Mouse (Mus musculus): ENCODE measurements around the gene Mgll.

Gene Mgll

DNA sequence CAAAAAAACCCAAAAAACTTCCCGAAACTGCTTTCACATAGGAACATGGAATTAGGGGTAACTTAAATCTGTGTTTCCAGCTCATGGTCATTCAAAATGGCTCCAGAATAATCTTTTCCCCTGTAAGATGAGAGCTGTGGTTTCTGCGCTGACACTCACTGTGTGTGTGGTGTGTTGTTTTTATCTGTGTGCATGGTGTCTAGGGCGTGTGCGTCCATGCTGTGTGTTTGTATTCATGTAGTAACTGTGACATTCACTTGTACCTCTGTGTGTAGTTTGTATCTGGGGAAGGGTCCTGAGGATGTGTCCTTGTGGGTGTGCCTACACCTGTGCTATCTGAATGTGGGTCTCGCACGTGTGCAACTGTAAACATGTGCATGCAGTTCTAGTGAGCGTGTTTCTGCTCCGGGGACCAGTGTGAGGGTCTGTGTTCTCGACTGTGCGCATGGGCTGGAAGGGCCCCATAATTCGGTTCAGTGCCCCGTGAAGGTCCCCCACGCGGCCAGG, 353 bp upstream of the Mgll start:
- H3K36me3 ChIP-seq (ENCODE audit: insufficient read depth, low read length) = no peaks in the 10 kb centered on the region
- no peaks in the 10 kb centered on the region for H3K9me3 ChIP-seq (ENCODE audit: low read length)
- H3K27me3 ChIP-seq (ENCODE audit: insufficient read depth, low read length) = peaks cover 60% of the 10 kb centered on the region
- H3K4me1 ChIP-seq (replicated peaks; ENCODE audit: low read depth, low read length) = peaks cover 7% of the 10 kb centered on the region
- peak overlapping the region; percentile 89 for H3K4me3 ChIP-seq (replicated peaks; ENCODE audit: low read length)
- no peak for TF ChIP-seq CTCF (conservative IDR thresholded peaks at IDR 0.05; ENCODE audit: low read length)
- no peak for TF ChIP-seq POU5F1 (IDR thresholded peaks at IDR 0.05; ENCODE audit: borderline replicate concordance, low read length)
- TF ChIP-seq NANOG (IDR thresholded peaks at IDR 0.05; ENCODE audit: borderline replicate concordance, low read length) = no peak

DNA sequence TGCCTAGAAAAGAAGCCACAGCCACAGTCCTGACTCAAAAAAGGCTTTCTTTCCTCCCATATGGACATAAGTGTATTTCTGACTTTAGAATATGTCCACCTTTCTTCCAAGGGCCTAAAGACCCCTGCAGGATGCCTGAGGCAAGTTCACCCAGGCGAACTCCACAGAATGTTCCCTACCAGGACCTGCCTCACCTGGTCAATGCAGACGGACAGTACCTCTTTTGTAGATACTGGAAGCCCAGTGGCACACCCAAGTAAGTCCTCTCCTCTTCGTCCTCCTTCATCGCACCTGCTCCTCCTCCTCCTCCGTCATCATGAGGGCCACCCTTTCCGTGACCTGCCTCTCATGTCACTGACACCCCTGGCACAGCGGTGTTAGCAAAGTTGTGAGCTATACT, 1.4 kb downstream of the Mgll start:
- Histone ChIP-seq H3K9me3 (ENCODE audit: low read length) (peaks cover 5% of the 10 kb centered on the region; the same call in 1 of the 2 replicates), H3K27me3 (ENCODE audit: insufficient read depth, low read length) (peaks cover 65% of the 10 kb centered on the region), H3K4me1 (replicated peaks; ENCODE audit: low read depth, low read length) (peaks cover 7% of the 10 kb centered on the region), H3K4me3 (replicated peaks; ENCODE audit: low read length) (no peak overlapping the region), H3K36me3 (ENCODE audit: insufficient read depth, low read length) (no peaks in the 10 kb centered on the region)
- TF ChIP-seq POU5F1 (IDR thresholded peaks at IDR 0.05; ENCODE audit: borderline replicate concordance, low read length) (no peak), CTCF (conservative IDR thresholded peaks at IDR 0.05; ENCODE audit: low read length) (peak; percentile 22), NANOG (IDR thresholded peaks at IDR 0.05; ENCODE audit: borderline replicate concordance, low read length) (no peak)

DNA sequence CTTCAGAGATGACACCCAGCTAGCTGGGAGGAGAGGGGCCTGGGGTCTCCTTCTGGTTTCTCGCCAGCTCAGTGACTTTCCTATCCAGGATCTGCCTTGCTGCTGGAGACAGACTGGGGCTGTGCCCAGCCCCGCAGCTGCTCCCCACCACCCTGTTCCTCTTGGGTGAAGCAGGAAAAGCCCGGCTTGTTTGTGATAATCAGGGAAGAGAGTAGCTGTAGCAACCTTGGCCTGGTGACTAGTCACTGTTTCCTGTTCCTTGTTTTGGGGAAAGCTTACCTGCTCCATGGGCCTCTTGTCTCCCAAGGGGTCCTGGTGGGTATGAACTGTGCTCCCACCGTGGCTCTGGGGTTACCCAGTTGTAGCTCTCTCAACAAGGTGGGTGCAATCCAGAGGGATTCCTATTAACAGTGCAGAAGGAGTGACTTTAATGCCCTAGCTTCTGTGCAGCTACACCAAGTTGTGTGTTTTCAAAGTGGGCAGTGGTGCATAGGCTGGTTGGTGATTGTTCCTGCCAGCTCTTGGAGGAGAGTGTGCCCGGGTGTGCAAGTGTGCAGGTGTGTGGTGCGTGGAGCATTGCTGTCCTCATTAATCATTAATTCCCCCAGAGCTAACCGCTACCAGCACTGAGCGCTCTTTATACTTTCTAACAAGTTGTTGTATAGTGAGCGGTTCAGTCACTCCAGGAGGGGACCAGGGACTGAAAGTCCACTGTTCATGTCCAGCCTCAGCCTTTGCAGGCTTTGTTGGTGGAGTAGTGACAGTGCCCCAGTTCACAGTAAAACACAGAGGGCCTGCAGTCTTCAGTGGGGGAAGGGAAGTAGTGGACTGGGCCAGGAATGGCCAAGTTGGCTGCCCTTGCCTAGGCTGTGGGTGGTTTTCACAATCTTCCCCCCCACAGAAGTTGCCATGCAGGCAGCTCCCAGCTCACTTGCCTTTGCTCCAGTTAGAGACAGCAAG, 2.3 kb downstream of the Mgll start:
- Histone ChIP-seq H3K4me1 (replicated peaks; ENCODE audit: low read depth, low read length) (peaks cover 7% of the 10 kb centered on the region), H3K9me3 (ENCODE audit: low read length) (peaks cover 5% of the 10 kb centered on the region; the same call in 1 of the 2 replicates), H3K27me3 (ENCODE audit: insufficient read depth, low read length) (peaks cover 71% of the 10 kb centered on the region), H3K4me3 (replicated peaks; ENCODE audit: low read length) (no peak overlapping the region), H3K36me3 (ENCODE audit: insufficient read depth, low read length) (no peaks in the 10 kb centered on the region)
- TF ChIP-seq NANOG (IDR thresholded peaks at IDR 0.05; ENCODE audit: borderline replicate concordance, low read length) = no peak

DNA sequence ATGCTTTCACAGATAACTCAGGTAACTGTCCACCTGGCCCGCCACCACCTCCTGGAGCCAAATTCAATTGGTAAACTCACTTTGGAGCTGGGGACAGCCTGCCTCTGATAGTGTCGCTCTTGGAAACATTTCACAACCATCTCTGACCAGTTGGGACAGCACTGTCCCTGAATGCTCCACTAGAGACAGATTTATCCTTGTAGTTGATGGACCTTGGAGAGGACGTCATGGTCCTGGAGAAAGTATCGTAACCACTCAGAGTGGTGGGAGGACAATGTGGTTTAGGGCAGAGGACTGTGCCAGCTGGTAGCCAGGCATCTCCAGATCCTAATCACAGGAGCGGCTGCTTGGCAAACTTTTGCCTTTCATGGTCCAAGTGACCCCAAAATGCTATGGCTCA, 3.3 kb downstream of the Mgll start:
- Histone ChIP-seq H3K9me3 (ENCODE audit: low read length) (peaks cover 5% of the 10 kb centered on the region; the same call in 1 of the 2 replicates), H3K27me3 (ENCODE audit: insufficient read depth, low read length) (peaks cover 74% of the 10 kb centered on the region), H3K4me1 (replicated peaks; ENCODE audit: low read depth, low read length) (peaks cover 7% of the 10 kb centered on the region), H3K36me3 (ENCODE audit: insufficient read depth, low read length) (no peaks in the 10 kb centered on the region), H3K4me3 (replicated peaks; ENCODE audit: low read length) (no peak overlapping the region)
- TF ChIP-seq POU5F1 (IDR thresholded peaks at IDR 0.05; ENCODE audit: borderline replicate concordance, low read length) = no peak
- no peak for TF ChIP-seq CTCF (conservative IDR thresholded peaks at IDR 0.05; ENCODE audit: low read length)
- TF ChIP-seq NANOG (IDR thresholded peaks at IDR 0.05; ENCODE audit: borderline replicate concordance, low read length) = no peak

GRCm38 (mm10) chr6:88728054-88728453, 3.8 kb downstream of the Mgll start:
- Histone ChIP-seq H3K9me3 (ENCODE audit: low read length) (peaks cover 5% of the 10 kb centered on the region; the same call in 1 of the 2 replicates), H3K36me3 (ENCODE audit: insufficient read depth, low read length) (no peaks in the 10 kb centered on the region)
- TF ChIP-seq POU5F1 (IDR thresholded peaks at IDR 0.05; ENCODE audit: borderline replicate concordance, low read length) (no peak), NANOG (IDR thresholded peaks at IDR 0.05; ENCODE audit: borderline replicate concordance, low read length) (no peak), CTCF (conservative IDR thresholded peaks at IDR 0.05; ENCODE audit: low read length) (no peak)

GRCm38 (mm10) chr6:88728515-88728914, 4.3 kb downstream of the Mgll start:
- H3K4me3 ChIP-seq (replicated peaks; ENCODE audit: low read length) = no peak overlapping the region
- TF ChIP-seq CTCF (conservative IDR thresholded peaks at IDR 0.05; ENCODE audit: low read length) (no peak), POU5F1 (IDR thresholded peaks at IDR 0.05; ENCODE audit: borderline replicate concordance, low read length) (no peak), NANOG (IDR thresholded peaks at IDR 0.05; ENCODE audit: borderline replicate concordance, low read length) (no peak)
- H3K36me3 ChIP-seq (ENCODE audit: insufficient read depth, low read length) = no peaks in the 10 kb centered on the region
- peaks cover 7% of the 10 kb centered on the region for H3K4me1 ChIP-seq (replicated peaks; ENCODE audit: low read depth, low read length)
- H3K9me3 ChIP-seq (ENCODE audit: low read length) = peaks cover 5% of the 10 kb centered on the region; the same call in 1 of the 2 replicates
- H3K27me3 ChIP-seq (ENCODE audit: insufficient read depth, low read length) = peaks cover 64% of the 10 kb centered on the region

More at GRCm38 (mm10) chr6:88728054-88728453, 3.8 kb downstream of the Mgll start:
- peaks cover 7% of the 10 kb centered on the region for H3K4me1 ChIP-seq (replicated peaks; ENCODE audit: low read depth, low read length)
- H3K4me3 ChIP-seq (replicated peaks; ENCODE audit: low read length) = no peak overlapping the region
- peaks cover 69% of the 10 kb centered on the region for H3K27me3 ChIP-seq (ENCODE audit: insufficient read depth, low read length)

DNA sequence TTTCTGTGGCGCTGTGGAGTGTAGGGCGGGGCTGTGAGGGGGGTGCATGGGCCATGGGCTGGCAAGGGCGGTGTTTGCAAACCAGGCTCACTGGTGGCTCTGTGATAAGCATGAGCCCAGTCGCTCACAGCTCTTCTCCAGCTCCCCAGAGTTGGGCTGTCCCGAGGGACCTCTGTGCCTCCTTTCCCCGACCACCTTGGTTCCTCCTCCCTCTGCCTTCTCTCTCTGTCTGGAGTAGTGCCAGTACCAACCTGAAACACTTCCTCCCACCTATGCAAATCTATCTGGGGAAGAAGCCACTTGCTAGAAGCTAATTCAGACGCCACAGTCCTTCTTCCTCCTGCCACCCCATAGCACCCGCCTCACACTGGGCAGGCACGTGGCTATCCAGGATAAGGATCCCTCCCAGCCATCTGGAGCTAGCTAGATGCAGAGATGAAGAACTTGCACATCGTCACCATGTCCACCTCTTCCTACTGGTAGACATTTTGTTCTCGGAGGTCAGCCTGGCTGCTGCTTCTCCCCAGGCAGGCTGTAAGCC, 7.1 kb downstream of the Mgll start:
- no peaks in the 10 kb centered on the region for H3K4me1 ChIP-seq (replicated peaks; ENCODE audit: low read depth, low read length)
- H3K4me3 ChIP-seq (replicated peaks; ENCODE audit: low read length) = no peak overlapping the region
- H3K36me3 ChIP-seq (ENCODE audit: insufficient read depth, low read length) = no peaks in the 10 kb centered on the region
- TF ChIP-seq POU5F1 (IDR thresholded peaks at IDR 0.05; ENCODE audit: borderline replicate concordance, low read length) (no peak), NANOG (IDR thresholded peaks at IDR 0.05; ENCODE audit: borderline replicate concordance, low read length) (no peak), CTCF (conservative IDR thresholded peaks at IDR 0.05; ENCODE audit: low read length) (no peak)
- H3K27me3 ChIP-seq (ENCODE audit: insufficient read depth, low read length) = peaks cover 43% of the 10 kb centered on the region
- peaks cover 5% of the 10 kb centered on the region; the same call in 1 of the 2 replicates for H3K9me3 ChIP-seq (ENCODE audit: low read length)

GRCm38 (mm10) chr6:88731991-88732390, 7.8 kb downstream of the Mgll start:
- H3K4me3 ChIP-seq (replicated peaks; ENCODE audit: low read length) = no peak overlapping the region
- TF ChIP-seq POU5F1 (IDR thresholded peaks at IDR 0.05; ENCODE audit: borderline replicate concordance, low read length) = no peak
- no peak for TF ChIP-seq NANOG (IDR thresholded peaks at IDR 0.05; ENCODE audit: borderline replicate concordance, low read length)
- no peak for TF ChIP-seq CTCF (conservative IDR thresholded peaks at IDR 0.05; ENCODE audit: low read length)
- H3K4me1 ChIP-seq (replicated peaks; ENCODE audit: low read depth, low read length) = peaks cover 7% of the 10 kb centered on the region
- H3K9me3 ChIP-seq (ENCODE audit: low read length) = peaks cover 5% of the 10 kb centered on the region; the same call in 1 of the 2 replicates
- H3K27me3 ChIP-seq (ENCODE audit: insufficient read depth, low read length) = peaks cover 36% of the 10 kb centered on the region
- H3K36me3 ChIP-seq (ENCODE audit: insufficient read depth, low read length) = no peaks in the 10 kb centered on the region
